Mouse (Mus musculus): ENCODE results near the gene Gm33815. TPM values are rescaled to one million over a fixed set of nuclear protein-coding genes. Genes with fewer than 3 reads are reported as not detected.
"Not testable (repeated sequence)": the region's sequence is repeated elsewhere in the genome, so short reads cannot be mapped to it uniquely, and the experiment has no call there.

Gene Gm33815
- not detected in 2 replicates for polyA plus RNA-seq (2015; fragmentation: Nextera tagmentation; extraction: Ambion mirVana)

DNA sequence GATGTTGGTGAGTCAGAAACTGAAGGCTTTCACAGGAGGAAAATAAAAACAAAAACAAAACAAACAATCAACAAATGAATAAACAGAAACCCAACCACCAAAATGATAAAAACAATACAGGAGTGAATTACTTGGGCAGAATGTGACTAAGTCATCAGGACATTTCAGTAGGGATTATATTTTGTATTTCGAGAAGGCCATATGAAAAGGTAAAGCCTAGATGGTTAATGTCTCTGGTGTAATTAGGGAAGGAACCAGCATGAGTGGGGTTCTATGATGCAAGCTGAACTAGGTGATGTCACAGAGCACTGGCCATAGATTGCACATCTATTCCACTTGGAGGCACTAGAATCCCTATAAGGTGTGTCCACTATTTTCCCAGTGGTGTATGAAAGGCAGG, at the start of gene Gm33815:
Gene Gm33815, plus strand, starts transcription at position 301 of the 400 bp plus-strand sequence.
- not testable (repeated sequence) for H3K27me3 ChIP-seq; H3K27ac ChIP-seq; H3K9me3 ChIP-seq (replicated peaks); ATAC-seq; H3K36me3 ChIP-seq (ENCODE audit: poor library complexity, severe bottlenecking); H3K9ac ChIP-seq; H3K4me1 ChIP-seq; H3K4me2 ChIP-seq; H3K4me3 ChIP-seq
- no CpG with 5 or more reads among the region's 1 CpGs for WGBS

Data from forebrain, embryonic 13.5 days (tissue).